Mouse (Mus musculus) kidney, postnatal 4 days (tissue): ENCODE results near the gene Nacad.
A peak's percentile ranks its signal among the peaks of the same experiment; 100 is the strongest.

ENCODE experiments used
- DNase-seq, 2 experiments: peaks; one replicate each; pipeline ENCODE4 v3.0.0; 2021; ENCODE audit warnings: mixed read lengths in 2 of 2

Nacad gene

DNA sequence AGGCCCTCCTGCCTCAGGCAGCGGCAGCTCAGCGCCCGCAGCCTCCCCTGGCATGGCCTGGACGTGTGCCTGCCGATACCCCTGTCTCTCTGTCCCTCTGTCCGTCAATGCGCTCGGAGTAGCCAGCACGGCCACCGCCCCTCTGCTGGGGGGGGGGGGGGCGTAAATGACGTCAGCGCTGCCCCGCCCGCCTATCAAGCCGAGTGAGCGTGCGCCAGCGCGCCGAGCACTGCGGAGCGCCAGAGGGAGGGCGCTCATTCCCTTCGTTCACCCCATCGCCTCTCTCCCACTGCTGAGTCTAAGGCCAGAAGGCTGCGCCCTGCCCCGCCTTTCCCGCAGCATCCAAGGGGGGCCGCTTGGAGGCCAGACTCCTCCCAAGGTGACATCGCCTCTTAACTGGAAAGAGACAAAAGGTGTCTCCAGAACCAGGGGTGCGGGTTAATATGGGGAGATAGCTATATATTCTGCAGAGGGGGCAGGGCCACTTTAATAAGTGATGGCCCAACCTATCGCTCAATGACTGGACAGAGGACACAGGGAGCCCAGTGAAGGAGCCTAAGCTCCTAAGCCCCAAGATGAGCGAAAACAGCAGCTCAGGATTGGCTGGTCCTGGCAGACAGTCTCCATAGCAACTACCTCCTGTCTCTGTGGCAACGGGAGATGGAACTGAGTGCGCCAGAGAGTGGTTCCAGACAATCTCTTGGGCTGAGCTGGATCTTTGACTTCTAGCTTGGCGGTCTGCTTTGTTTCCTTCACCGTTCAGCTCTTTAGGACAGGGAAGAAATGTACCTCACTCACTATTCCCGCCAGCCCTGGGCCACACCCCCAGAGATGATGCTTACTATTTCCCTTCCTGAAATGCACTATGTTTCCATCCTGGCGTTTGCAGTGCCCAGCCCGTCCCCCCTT is at the start of gene Nacad:
Nacad (minus strand) TSS at position 563 of the 909 bp plus-strand sequence.
- DNase-seq = peak; percentile 42 to 59

DNA sequence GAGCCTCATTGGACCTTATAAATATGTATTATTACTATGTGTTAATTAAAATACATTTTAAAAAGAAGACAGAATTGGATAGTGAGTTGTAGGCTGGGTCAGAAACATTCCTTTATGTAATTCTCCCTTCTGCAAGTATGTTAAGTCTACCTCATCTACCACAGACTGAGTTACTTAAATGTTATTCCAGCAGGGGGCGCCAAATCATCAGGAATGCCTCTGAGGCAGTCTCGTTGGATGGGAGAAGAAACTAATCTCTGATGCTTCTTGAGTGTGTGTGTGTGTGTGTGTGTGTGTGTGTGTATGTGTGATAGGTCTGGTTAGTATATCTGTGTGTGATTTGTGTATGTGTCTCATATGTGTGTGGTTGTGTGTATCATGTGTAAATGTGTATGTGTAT is 49.0 kb upstream of the Nacad start:
- DNase-seq = peak; percentile 89

DNA sequence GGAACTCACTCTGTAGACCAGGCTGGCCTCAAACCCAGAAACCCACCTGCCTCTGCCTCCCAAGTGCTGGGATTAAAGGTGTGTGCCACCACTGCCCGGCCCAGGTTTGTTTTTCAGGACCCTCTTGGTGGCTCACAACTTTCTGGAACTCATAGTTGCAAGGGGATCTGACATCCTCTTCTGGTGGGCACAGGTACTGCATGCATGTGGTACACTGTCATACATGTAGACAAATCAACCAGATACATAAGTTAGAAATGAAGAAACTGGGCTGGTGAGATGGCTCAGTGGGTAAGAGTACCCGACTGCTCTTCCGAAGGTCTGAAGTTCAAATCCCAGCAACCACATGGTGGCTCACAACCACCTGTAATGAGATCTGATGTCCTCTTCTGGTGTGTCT is 47.1 kb upstream of the Nacad start:
- DNase-seq = peak in 1 of 2 experiments; percentile 52

DNA sequence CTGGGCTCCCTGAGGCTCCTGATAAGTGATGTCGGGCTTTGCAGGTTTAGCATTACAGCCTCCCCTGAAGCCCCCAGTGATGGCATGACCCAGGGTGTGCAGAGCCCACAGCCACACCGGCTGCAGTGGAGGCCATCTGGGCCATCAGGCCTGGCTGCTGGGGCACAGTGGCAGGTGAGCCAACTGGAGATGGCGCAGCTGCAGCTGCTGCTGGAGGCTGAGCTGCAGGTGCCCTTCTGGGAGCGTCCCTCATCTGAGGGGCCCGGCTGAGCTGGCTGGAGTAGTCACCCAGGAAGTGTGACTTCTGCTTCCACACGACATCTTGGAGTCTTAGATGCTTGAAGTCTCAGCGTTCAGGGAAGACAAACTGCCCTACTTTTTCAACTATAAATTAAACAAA is 44.7 kb upstream of the Nacad start:
- no peak for DNase-seq

DNA sequence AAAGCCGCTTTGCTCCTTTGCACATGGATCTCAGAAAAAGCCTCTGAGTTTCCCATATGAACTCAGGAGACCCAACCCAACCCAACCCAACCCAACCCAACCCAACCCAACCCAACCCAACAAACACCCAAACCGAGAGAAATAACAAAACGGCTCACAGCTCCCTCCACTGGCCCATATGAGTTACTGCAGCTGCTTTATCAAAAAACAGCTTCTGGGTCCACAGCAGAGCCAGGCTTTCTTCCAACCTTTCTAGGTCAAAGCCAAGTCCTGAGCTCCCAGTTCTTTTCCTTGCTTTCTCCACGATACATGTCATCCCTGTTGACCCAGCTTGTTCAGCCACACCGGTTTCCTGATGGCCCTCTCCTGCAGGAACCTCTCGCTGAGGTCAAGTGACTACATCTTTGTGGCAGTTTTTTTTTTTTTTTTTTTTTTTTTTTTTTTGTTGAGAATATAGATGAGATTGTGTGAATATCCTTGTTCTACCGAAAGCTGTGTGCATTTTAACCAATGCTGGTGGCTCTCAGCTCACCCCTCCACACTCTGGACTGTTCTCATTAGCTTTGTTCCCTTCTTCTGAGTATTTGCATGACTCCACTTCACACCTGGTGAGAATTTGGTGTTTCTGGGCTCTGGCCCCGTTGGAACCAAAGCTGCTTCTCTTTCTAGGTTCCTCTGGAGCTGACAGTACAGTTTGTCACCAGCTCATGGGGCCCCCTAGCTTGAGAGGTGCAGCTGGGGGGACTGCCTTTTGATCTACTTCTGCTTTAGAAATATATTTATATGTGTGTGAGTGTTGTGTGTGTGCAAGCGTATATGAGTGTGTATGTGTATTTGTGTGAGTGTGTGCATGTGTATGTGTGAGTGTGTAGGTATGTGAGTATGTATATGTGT is 42.2 kb upstream of the Nacad start:
- no peak for DNase-seq

DNA sequence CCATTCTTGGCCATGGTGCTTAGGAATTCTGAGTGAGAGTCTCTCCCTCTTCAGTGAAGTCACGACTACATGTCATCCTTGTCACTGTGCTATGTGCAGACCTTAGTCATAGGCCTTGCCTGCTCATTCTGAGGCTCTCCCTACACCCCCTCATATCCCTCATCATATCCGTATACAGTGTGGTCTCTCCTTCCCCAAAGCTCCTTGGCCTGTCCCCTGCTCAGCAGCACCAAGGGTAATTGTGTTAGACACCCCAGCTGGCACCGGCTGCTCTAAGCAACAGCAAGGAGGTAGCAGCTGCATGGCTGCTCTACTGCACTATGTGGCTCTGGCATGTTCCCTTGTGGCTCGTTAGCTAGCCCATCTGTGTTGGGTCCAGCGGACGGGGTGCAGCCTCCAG is 38.7 kb upstream of the Nacad start:
- DNase-seq = no peak

DNA sequence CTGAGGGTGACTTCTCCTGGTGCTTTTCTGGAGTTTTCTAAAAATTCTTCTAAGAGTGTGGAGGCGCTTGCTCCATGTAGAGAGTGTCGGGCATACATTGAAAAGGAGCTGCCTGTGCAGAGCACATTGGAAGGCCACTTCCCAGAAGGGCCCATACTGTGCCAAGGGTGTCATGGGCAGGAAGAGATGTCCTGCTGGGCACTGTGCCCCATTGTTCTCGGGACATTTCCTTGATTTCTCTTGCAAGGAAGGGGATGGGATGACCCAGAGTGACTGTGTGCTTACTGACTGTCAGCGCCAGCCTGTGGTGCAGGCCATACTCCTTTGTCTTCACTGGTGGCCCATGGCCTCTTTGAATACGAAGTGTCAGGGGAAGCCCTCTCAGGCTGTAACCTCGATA is 33.2 kb upstream of the Nacad start:
- no peak for DNase-seq

DNA sequence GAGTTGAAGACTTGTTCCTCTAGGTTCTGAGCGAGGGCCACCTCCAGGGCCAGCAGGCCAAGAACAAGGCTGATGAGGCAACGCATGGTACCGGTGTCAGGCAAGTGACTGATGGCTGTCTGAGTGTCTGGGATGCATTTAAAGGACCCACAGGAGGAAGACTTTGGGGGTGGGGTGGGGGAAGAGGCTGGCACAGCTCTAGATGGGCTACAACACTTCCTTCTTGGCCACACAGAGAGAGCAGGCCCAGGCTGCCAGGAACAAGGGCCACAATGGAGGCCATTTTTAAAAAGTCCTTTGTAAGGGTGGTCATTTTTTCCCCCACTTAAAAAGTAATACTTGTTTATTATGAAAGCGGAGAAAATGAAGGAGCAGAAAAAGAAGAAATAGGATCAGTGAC is 32.7 kb upstream of the Nacad start, which contains the start of gene Wap:
Wap (minus strand) TSS at position 101 of the 400 bp plus-strand sequence.
- DNase-seq = no peak

DNA sequence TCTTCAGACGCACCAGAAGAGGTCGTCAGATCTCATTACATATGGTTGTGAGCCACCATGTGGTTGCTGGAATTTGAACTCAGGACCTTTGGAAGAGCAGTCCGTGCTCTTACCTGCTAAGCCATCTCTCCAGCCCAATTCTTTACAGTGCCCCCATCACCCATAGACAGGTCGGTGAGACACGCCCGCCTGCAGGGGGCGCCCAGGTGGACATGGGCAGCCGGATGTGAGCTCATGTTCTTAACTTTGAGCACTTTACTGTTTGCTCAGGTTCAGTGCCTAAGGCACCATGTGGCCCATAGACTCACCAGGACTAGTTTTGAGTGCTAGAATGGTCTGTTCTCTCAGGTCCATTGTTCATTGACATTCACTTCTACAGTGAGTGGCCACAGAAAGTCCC is 30.3 kb upstream of the Nacad start:
- no peak for DNase-seq

DNA sequence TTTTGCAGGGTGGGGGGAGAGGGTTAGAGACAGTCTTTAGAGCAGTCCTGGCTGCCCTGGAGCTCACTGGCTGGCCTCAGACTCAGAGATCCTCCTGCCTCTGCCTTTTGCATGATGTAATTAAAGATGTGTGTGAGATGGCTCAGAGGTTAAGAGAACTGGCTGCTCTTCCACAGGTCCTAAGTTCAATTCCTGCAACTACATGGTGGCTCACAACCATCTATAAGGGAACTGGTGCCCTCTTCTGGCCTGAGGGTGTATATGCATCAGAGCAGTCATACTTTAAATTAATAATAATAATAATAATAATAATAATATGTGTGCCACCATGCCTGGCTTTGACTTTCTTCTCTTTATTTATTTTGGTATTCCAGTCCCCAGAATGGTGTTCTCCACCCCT is 23.8 kb upstream of the Nacad start:
- peak in 1 of 2 experiments; percentile 29 for DNase-seq

DNA sequence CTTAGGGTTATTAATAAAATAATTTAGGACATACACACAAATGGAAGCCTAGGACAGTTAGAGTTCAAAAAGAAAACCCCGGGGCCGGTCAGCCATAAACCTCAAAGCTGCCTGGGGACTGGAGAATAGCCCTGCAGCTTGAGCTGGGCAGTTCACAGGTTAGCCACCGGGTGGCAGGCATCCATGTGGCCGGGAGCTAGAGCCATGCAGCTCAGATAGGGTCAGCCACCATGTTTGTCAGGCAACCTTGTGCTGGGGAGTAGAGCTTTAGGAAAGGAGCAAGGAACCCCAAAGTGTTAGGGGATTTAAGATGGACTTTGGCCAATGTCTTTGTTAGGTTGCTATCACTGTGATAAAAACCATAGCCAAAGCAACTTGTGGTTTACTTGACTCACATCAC is 22.7 kb upstream of the Nacad start:
- DNase-seq = peak; percentile 74 to 83

DNA sequence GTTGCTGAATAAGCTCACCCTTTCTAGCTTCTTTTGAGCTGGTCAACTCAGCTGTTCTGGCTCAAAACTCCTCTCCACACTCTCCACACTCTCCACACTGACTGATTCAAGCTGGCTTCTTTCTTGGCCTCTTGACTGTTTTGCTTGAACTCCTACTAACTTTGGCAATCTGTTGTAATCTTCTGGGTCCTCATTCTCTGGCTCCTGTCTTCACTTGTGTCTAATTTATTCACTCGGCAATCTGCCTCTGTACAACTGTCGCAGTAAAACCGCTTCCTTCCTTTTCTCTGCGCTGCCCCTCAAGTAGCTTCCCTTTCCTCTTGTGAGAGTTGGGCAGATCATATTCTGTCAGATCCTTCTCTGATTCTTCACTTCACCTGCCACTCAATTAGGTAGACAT is 21.9 kb upstream of the Nacad start:
- DNase-seq = no peak

DNA sequence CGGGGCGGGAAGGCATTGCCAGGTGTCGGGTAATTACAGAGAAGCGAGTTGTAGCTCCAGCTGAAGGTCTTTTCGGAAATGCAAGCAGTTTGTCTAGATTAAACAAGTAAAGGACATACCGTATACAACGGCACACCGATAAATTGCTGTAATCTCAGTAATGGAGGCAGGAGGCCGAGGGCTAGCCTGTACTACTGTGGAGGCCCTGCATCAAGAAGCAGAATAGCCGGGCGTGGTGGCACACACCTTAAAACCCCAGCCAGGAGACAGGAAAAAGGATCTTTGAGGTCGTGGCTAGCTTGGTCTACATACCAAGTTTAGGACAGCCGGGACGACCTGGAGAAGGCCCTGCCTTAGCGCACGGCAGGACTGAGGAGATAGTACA is 20.5 kb upstream of the Nacad start:
- DNase-seq = no peak

DNA sequence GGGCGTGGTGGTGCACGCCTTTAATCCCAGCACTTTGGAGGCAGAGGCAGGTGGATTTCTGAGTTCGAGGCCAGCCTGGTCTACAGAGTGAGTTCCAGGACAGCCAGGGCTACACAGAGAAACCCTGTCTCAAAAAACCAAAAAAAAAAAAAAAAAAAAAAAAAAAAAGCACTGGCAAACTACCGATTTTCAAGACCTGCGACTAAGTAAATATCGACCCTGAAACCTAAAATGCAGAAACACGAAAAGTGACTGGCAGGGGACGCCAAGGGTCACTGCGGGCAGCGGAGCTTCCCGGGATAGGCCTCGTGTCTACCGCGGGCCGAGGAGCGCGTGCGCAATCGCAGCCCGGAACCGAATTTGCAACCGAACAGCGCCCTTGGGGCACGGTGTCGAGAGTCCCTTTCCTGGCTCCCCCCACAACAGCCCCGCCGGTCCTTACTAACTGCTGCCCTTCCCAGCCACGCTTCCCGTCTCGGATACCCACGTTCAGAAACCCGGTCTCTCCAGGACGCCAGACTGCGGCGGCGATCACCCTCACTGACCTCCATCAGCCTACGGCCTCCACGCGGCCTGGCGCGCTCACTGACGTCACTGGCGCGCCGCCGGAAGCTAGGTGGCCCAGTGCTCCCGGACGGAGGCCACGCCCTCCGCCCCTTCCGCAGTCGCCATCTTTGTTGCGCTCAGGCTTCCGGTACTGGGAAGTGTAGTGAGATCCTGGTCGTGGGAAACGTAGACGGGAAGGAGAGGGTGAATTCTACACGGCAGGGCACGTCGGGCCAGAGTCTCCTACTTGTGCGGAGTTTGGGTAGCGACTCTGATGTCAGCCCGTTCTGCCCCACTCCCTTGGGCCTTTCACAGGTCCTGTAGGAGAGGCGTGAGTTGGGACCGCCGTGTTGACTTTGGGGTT is 19.9 kb upstream of the Nacad start, which contains the start of gene Tbrg4:
Tbrg4 (minus strand) TSS at position 590 of the 910 bp plus-strand sequence.
- DNase-seq = peak; percentile 95 to 97

DNA sequence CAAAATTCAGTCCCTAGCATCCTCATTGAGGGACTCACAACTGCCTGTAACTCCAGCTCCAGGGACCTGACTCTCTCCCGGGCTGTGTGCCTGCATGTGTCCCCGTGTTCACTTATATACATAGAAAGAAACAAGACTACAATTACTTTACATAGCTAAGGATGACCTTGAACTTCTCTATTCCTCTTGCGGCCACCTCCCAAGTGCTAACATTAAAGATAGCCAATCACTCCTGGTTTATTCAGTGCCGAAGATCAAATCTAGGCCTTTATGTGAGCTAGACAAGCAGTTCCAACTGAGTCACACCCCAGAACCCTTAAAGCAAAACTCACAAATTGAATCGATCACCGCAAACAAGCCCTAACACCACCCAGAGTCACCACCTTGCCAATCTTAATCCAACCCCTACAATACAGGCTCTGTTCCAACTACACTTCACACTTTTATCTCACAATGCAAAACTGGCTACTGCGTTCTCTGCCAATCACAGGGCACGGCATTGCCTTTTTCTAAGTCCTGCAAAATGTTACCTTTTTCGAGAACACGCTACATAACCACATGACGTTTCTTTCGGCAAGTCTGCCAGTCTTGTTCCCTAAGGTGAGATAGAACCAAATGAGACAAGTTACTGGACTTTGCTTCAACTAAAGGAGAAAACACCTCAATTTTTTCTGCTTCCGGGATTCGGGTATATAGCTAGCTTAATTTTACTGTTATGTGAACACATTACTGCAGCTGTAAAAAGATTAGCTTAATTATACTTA is 18.9 kb upstream of the Nacad start:
- DNase-seq = no peak

DNA sequence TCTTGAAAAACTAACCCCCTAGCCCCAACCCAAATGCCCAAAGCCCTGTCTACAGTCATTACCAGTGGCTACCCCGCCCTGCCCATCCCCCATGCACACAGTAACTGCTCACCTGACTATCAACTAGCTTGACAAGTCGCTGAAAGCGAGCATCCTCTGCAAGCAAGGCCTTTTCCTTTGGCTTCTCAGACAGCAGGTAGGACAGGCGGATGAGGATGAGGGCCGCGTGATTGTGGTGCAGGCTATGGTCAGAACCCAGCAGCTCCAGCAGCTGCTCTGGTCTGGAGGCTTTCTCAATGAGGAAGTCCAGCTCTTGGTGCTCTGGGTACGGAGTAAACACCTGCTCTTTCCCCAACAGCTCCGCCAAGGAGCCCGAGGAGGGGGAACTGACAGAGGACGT is 17.9 kb upstream of the Nacad start:
- DNase-seq = no peak

DNA sequence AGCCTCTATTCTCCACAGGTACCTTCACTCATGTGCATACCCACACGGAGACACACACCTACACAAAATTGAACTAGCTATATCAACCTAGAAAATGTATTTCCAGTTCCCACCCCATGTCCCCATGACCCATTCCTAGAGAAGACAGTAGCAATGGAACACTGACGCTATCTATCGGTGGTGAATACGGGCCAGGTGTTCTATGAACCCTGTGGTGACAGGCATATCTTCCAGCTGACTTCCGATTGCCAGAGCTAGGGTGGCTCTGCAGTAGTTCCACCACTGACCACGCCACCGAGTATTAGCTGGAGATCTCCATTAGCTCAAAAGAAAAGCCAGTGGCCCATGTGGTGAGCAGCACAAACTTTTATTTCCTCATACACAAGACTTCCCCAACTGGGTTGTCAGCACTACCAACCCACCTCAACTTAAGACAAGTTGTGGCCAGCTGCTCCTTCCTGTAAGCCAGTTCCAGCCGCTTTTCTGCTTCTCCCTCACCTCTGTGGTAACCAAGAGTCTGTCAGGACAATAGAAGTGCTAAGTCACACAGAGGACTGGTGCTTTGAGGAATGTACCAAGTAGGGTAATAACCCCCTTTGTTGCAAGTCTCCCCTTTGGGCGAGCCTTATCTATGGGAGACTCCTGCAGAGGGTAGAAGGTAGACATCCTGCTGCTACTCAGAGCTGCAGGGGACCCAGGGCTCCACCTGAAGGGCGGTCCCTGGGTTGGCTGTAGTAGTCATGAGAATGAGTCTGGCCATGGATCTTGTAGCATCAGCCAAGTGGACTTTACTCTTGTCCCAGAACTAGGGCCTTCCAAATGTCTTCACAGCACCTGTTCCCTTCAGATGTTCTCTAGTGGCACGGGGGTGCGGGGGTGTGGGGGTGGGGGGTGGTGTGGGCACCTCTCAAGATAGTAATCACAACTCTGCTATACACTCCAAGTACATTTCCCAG is 9.7 kb upstream of the Nacad start:
- DNase-seq = no peak

DNA sequence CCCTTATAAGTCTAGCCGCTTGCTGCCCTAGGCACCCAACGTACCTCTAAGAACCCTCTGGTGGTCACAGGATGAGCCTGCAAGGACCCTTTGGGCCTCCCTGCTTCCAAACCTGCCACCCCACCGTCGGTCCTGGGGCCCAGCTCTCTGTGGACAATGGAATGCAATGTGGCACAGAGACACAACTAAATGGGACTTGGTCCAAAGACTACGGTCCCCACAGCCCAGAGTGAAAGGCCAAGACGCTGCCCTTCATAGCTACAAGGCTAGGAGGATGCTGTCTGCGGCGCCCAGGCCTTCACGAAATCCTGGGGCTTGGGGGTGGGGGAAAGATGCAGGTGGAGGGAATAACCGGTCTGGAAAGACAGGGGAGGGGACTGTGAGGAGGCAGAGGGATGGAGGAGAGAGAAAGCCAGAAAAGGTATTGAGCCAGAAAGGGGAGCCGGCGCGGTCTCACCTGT is 802 bp downstream of the Nacad start:
- peak in 1 of 2 experiments; percentile 16 for DNase-seq

DNA sequence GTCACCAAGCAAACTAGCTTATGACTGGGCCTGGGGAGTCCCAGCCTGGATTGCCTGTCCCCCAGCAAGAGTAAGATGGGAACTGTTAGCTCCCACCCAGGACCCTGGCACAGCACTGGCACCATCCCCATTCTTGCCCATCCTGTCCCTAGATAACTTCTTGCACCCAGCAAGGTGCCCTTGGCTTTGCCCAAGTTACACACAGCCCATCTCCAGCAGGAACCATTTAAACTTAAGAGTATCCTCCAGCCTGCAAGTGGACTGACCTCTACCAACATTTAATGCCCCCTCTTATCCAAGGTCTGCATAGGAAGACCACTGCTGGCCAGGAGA is 1.3 kb downstream of the Nacad start:
- DNase-seq = no peak

DNA sequence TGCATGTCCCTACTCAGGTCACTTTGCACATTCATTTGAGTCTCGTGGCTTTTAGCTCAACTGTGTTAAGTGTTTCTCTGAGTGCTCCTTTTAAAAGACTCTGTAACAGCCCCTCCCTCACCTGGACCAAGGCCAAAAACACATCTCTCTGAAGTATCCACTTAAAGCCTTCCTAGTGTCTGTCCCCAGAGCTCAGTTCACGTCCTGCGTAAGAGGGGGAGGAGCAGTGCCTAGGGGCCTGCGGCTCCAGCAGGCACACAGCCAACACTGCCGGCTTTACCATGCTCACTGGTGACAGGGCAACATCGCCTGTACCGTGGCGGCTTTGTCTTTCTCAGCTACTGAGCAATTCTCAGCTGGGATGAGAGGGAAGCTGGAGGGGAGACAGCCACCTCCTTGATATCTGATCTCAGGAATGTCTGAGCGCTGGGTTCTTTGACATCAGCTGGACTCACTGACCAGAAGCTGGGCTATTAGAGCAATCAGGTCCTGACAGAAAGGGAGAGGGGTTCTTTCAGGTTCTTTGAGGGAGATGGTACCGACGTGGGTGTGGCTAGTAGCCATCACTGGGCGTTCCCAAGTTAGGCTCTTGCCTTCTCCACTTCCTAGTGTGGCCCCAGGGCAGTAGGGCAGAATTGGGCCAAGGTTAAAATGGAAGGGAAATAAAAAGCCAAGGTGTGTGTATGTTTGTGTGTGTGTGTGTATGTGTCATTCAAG is 1.8 kb downstream of the Nacad start:
- DNase-seq = peak; percentile 55 to 68
